Mouse (Mus musculus) C2C12 (cell line): ENCODE results near the gene Rims3.

Experiments used
- CEBPB ChIP-seq: IDR thresholded peaks from one replicate; pipeline ENCODE4 v1.6.1; 2011; ENCODE audit warnings: low read depth, mild to moderate bottlenecking, control low read depth, moderate library complexity
- CTCF ChIP-seq: IDR thresholded peaks from one replicate; pipeline ENCODE4 v1.5.1; 2011; ENCODE audit not compliant: control insufficient read depth, insufficient read depth, insufficient read length
- FOSL1 ChIP-seq: IDR thresholded peaks from one replicate; pipeline ENCODE4 v1.8.0; 2011; ENCODE audit warnings: mild to moderate bottlenecking, low read length; ENCODE audit not compliant: poor library complexity, insufficient read depth, severe bottlenecking
- MAX ChIP-seq: IDR thresholded peaks from one replicate; pipeline ENCODE4 v1.6.1; 2011; ENCODE audit warnings: mild to moderate bottlenecking, control low read depth
- MYOD1 ChIP-seq: IDR thresholded peaks from one replicate; pipeline ENCODE4 v1.6.1; 2011; ENCODE audit warnings: low read depth; ENCODE audit not compliant: control insufficient read depth, insufficient read length
- MYOG ChIP-seq: IDR thresholded peaks from one replicate; pipeline ENCODE4 v1.6.1; 2011; ENCODE audit not compliant: control insufficient read depth, insufficient read length; ENCODE audit errors: extremely low read depth
- USF1 ChIP-seq: IDR thresholded peaks from one replicate; pipeline ENCODE4 v1.6.1; 2011; ENCODE audit warnings: low read depth, mild to moderate bottlenecking, control low read depth, moderate library complexity

- TF ChIP-seq CTCF, result no peak
- no peak for TF ChIP-seq MAX
- no peak for TF ChIP-seq USF1
- no peak for TF ChIP-seq MYOG
- TF ChIP-seq MYOD1, result no peak
- TF ChIP-seq CEBPB, result no peak
- TF ChIP-seq FOSL1, result no peak
These were observed at the start of gene Rims3 for GRCm38 (mm10) chr4:120854588-120855319.
